Mouse (Mus musculus): ENCODE results near the gene Bnc1. TPM values are rescaled to one million over a fixed set of nuclear protein-coding genes. Genes with fewer than 3 reads are reported as not detected.

The Bnc1 gene
- polyA plus RNA-seq, 1 experiment: 0.07 TPM

- H3K4me3 ChIP-seq (ENCODE audit: extremely low read depth, insufficient read depth, insufficient read length): no peak overlapping the region
- 90% methylated on average over 5 of the region's 5 CpGs for WGBS
- no peaks in the 10 kb centered on the region; the same call in 1 of the 2 replicates for H3K4me1 ChIP-seq (ENCODE audit: control insufficient read depth, insufficient read depth, insufficient read length)
- H3K36me3 ChIP-seq (ENCODE audit: control insufficient read depth, insufficient read depth, low read length): no peaks in the 10 kb centered on the region
- TF ChIP-seq POLR2A (IDR thresholded peaks at IDR 0.05; ENCODE audit: low read depth, low read length) (no peak), CTCF (IDR thresholded peaks at IDR 0.05; ENCODE audit: extremely low read depth, insufficient read depth, insufficient read length, insufficient replicate concordance) (no peak)
- DNase-seq (ENCODE audit: low read depth in 1 of 2, low spot score in 2 of 2): no peak
- H3K27ac ChIP-seq (ENCODE audit: insufficient read depth, low read length): no peak overlapping the region
- H3K27me3 ChIP-seq (ENCODE audit: control insufficient read depth, insufficient read depth, low read length): no peaks in the 10 kb centered on the region
Measured at GRCm38 (mm10) chr7:81918316-81918715, 73.8 kb downstream of the Bnc1 start.

Other genes with a start within 250 kb of the Bnc1 start
- gene Ramac, start 229.4 kb downstream of the Bnc1 start, polyA plus RNA-seq (2012; rRNA removed): 3.4 and 4.1 TPM in 2 replicates
- 14.0 and 16.9 TPM in 2 replicates for gene 3110040N11Rik, start 202.8 kb downstream of the Bnc1 start, polyA plus RNA-seq (2012; rRNA removed)
- gene Btbd1, start 162.9 kb downstream of the Bnc1 start, polyA plus RNA-seq (2012; rRNA removed): 12.4 and 18.7 TPM in 2 replicates
- gene Gm10160, start 136.5 kb downstream of the Bnc1 start, polyA plus RNA-seq (2012; rRNA removed): not detected in 2 replicates
- 115 and 141 TPM in 2 replicates for gene Tm6sf1, start 133.3 kb downstream of the Bnc1 start, polyA plus RNA-seq (2012; rRNA removed)
- 1.2 and 1.7 TPM in 2 replicates for gene Hdgfl3, start 57.8 kb downstream of the Bnc1 start, polyA plus RNA-seq (2012; rRNA removed)
- gene Sh3gl3, start 181.5 kb upstream of the Bnc1 start, polyA plus RNA-seq (2012; rRNA removed): 0.31 and 0.53 TPM in 2 replicates